ENCODE assay signal across 11 mouse cellular contexts in genomic region chrX:12175198-12175960, GRCm38 (mm10). TPM values are rescaled to one million over a fixed set of nuclear protein-coding genes. Genes with fewer than 3 reads are reported as not detected.
DNase-seq lines count a peak whose midpoint lies in the region; ATAC-seq lines count a peak whose summit lies in the region.
"Had no signal": no experiment of that assay in that cellular context is flagged by ENCODE, and none has a peak within 500 bp of the region (broad histone marks: within the 10 kb centered on the region; RNA-seq: fewer than 3 reads in every experiment).

No protein-coding gene starts in this region.

- H3K4me3 ChIP-seq in neural tube, embryonic 11.5 days (ENCODE audit: low read depth, low read length): no peak overlapping the region
- H3K4me3 ChIP-seq in kidney, embryonic 14.5 days (ENCODE audit: low read length): no peak overlapping the region

- no peaks in the 10 kb centered on the region for H3K36me3 ChIP-seq in neural tube, embryonic 11.5 days (ENCODE audit: control insufficient read depth, insufficient read depth, low read length)
- no peaks in the 10 kb centered on the region for H3K36me3 ChIP-seq in kidney, embryonic 14.5 days (ENCODE audit: control insufficient read depth, insufficient read depth, low read length)

- ATAC-seq in neural tube, embryonic 11.5 days (ENCODE audit: insufficient read depth, low FRiP score, low TSS enrichment): 0 out of 2 replicates have a peak, but pooled peaks have one; percentile 16
- ATAC-seq in kidney, embryonic 14.5 days (ENCODE audit: low FRiP score, low TSS enrichment): no peak
- ATAC-seq: forebrain, postnatal 0 days had no signal

- peak; percentile 50 for DNase-seq in embryo, embryonic 11 days
- no peak for DNase-seq in embryo, embryonic 9.5 days (ENCODE audit: extremely low spot score)
- DNase-seq in neural tube, embryonic 11.5 days (ENCODE audit: low spot score): no peak
- DNase-seq in neural tube, embryonic 10.5 days (ENCODE audit: extremely low spot score, low spot score): no peak
- DNase-seq in urinary bladder, adult 2 months (ENCODE audit: low spot score): no peak
- no peak for DNase-seq in B cell, adult 2 months
- DNase-seq in heart, postnatal 36 days: no peak
- DNase-seq: forebrain, postnatal 0 days; thymus, adult 2 months had no signal

- H3K4me1 ChIP-seq in neural tube, embryonic 11.5 days (ENCODE audit: control insufficient read depth, insufficient read depth, low read length): peaks cover 4% of the 10 kb centered on the region; the same call in 1 of the 2 replicates
- H3K4me1 ChIP-seq in kidney, embryonic 14.5 days (ENCODE audit: control insufficient read depth, insufficient read depth, low read length): no peaks in the 10 kb centered on the region; the same call in 1 of the 2 replicates

- WGBS in neural tube, embryonic 11.5 days: 48% methylated on average over 16 of the region's 16 CpGs
- WGBS in kidney, embryonic 14.5 days: 46% methylated on average over 16 of the region's 16 CpGs

- no peaks in the 10 kb centered on the region for H3K27me3 ChIP-seq in neural tube, embryonic 11.5 days (ENCODE audit: control insufficient read depth, insufficient read depth, low read length)
- no peaks in the 10 kb centered on the region for H3K27me3 ChIP-seq in kidney, embryonic 14.5 days (ENCODE audit: control insufficient read depth, insufficient read depth, low read length)

- no peaks in the 10 kb centered on the region for H3K9me3 ChIP-seq in neural tube, embryonic 11.5 days (ENCODE audit: control insufficient read depth, low read length)
- H3K9me3 ChIP-seq in kidney, embryonic 14.5 days (ENCODE audit: control insufficient read depth, low read length): no peaks in the 10 kb centered on the region

- intact Hi-C loops in heart, postnatal 36 days (cut with DNase I): no loop called here

- no peak overlapping the region for H3K4me2 ChIP-seq in neural tube, embryonic 11.5 days (ENCODE audit: low read depth)
- H3K4me2 ChIP-seq in kidney, embryonic 14.5 days (replicated peaks; ENCODE audit: low read depth, low read length): no peak overlapping the region

- H3K27ac ChIP-seq in neural tube, embryonic 11.5 days (ENCODE audit: low read depth, low read length): no peak overlapping the region
- peak overlapping the region; percentile 42; the same call in 1 of the 2 replicates for H3K27ac ChIP-seq in kidney, embryonic 14.5 days (ENCODE audit: low read depth, low read length)
- H3K27ac ChIP-seq: liver, embryonic 14.5 days had no signal

- no peak overlapping the region for H3K9ac ChIP-seq in neural tube, embryonic 11.5 days (ENCODE audit: low read length)
- H3K9ac ChIP-seq in kidney, embryonic 14.5 days (ENCODE audit: low read depth, low read length): no peak overlapping the region
- H3K9ac ChIP-seq: forebrain, postnatal 0 days; liver, embryonic 14.5 days had no signal

RNA-seq across cellular contexts. Expression of gene Bcor, which starts 15.2 kb away (rescaled TPM):
- 21.0 and 26.7 TPM in 2 replicates for polyA plus RNA-seq in neural tube, embryonic 11.5 days (2014; fragmentation: Nextera tagmentation; extraction: Ambion mirVana)
- polyA plus RNA-seq in kidney, embryonic 14.5 days (2014; fragmentation: Nextera tagmentation; extraction: Ambion mirVana): 16.3 and 24.1 TPM in 2 replicates
- polyA plus RNA-seq in urinary bladder, adult 2 months (2012; rRNA removed): 7.5 and 11.9 TPM in 2 replicates
- 10 to 100 TPM; 20.0 to 25.9 TPM for total RNA-seq in heart, postnatal 36 days (2021)
